Mouse (Mus musculus) gastrocnemius, adult 2 months (tissue): ENCODE results near the gene Krtap17-1. TPM values are rescaled to one million over a fixed set of nuclear protein-coding genes. Genes with fewer than 3 reads are reported as not detected.

Experiments
- DNase-seq: peaks from one replicate; pipeline ENCODE4 v3.0.0; 2022
- H3K27ac ChIP-seq: fragments of 200-600 bp; 2 replicates; pipeline ENCODE4 v1.8.1; 2022; ENCODE audit warnings: mild to moderate bottlenecking
- H3K4me3 ChIP-seq: fragments of 200-600 bp; 2 replicates; pipeline ENCODE4 v1.8.1; 2022; ENCODE audit warnings: mild to moderate bottlenecking, moderate library complexity
- CTCF ChIP-seq: fragments of 200-600 bp; IDR thresholded peaks from 2 replicates; pipeline ENCODE4 v1.8.1; 2022; ENCODE audit warnings: antibody characterized with exemption, mild to moderate bottlenecking, moderate library complexity
- intact Hi-C: fragments of 180-260 bp; cut with DNase I; formaldehyde crosslinking; loops from one replicate; pipeline ENCODE4 v1.15.1; 2025
- long read RNA-seq, 2 experiments: library from polyadenylated mRNA; stranded (forward); transcript quantifications; one replicate each; pipeline ENCODE4 v2.0.0; 2021
- total RNA-seq, 2 experiments: library from RNA; stranded (reverse); gene quantifications; 2 replicates each; pipeline ENCODE4 v1.2.3; 2021

The Krtap17-1 gene
- not detected for total RNA-seq
- long read RNA-seq, experiment 1 = 0 reads
- long read RNA-seq, experiment 2 = 0 reads

DNA sequence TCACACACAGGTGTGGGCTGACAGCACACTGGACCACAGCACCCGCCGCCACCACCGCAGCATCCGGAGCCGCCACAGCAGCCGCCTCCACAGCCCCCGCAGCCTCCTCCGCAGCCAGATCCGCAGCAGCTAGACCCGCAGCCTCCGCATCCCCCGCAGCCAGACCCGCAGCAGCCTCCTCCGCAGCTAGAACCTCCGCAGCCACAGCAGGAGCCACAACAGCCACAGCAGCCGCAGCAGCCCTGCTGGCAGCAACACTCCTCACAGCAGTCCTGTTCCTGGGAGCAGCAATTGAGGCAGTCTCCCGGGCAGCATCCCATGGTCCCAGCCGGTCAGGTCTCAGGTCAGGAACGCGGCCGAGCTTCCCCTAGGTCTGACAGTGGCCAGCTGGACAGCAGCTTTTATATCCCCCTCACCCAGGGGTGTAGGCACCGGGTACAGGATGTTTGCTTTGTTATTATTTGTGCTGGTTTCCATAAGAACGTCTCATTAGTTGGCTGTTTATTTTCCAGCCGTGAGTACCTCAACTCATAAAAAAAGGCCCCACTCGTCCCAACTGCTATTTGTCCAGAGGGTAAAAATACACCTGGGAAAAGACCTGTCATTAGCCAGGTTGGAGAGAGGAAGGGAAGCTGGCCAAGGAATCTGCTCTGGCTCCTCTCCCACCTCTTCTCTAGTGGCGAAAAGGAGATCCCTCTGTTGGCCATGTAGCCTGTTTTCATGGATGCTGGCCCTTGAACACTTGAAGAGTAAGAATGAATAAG lies at the start of gene Krtap17-1:
TSS of gene Krtap17-1 (minus strand) at position 375 of the 764 bp plus-strand sequence.
- no peak within 1 kb of the TSS for H3K4me3 ChIP-seq
- intact Hi-C loops = no loop called here
- no peak within 1 kb of the TSS for H3K27ac ChIP-seq
- no peak for TF ChIP-seq CTCF
- no peak for DNase-seq

DNA sequence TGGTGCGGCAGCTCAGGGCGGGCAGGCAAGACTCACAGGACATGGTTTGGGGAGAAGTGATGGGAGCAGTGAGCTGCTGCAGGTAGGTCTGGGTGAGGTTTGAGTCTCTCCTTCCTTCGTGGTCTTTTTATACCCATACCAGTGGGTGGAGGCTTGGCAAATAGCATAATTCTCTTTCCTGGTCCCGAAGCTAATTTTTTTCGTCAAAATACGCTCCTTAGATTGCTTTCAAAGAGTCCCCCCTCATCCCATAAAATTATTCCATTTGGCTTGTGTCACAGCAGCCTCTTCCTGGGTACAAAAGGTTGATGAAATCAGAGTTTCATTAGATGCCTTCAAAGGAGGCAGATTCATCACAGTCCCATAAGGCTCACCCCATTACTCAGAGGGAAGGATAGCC lies 47.7 kb upstream of the Krtap17-1 start, which contains the start of gene Krt34:
TSS of gene Krt34 (minus strand) at position 101 of the 400 bp plus-strand sequence.
- Histone ChIP-seq H3K4me3 (no peak within 1 kb of the TSS), H3K27ac (no peak within 1 kb of the TSS)
- TF ChIP-seq CTCF = no peak
- intact Hi-C loops = no loop called here
- no peak for DNase-seq

DNA sequence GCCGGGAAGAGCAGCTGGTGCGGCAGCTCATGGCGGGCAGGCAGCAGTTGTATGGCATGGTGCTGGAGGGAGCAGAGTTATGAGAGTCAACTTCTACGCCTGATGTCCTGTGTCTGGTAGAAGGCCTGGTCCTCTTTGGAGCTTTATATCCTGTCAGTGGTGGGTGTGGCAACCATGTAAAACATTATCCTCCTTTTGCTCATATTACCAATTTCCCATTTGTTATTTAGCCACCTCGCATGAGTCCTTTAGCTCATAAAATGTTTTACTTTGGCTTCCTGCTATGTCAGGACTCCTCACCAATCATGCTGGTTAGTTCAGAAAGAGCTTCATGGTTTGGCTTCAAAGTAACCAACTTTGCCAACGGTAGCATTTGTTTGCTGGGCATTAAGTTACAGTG lies 36.0 kb upstream of the Krtap17-1 start, which contains the start of gene Krt33b:
TSS of gene Krt33b (minus strand) at position 101 of the 400 bp plus-strand sequence.
- Histone ChIP-seq H3K4me3 (no peak within 1 kb of the TSS), H3K27ac (no peak within 1 kb of the TSS)
- no peak for TF ChIP-seq CTCF
- DNase-seq = no peak
- intact Hi-C loops = no loop called here

DNA sequence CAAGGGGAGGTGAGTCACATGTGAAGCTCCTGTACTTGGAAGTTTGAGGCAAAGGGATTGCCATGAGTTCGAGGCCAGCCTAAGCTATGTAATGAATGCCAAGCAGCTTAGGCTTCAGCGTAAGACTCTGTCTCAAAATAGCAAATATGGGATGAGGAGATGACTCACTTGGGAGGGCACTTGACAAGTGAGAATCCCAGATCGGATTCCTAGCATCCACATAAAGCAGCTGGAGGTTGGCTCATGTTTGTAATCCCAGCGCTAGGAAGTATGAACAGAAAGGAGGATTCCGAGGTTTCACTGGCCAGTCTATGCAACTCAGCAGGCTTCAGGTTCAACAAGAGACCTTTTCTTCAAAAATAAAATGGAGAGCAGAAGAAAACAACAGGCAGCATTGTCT lies 27.6 kb upstream of the Krtap17-1 start:
- intact Hi-C loops = no loop called here
- TF ChIP-seq CTCF = no peak
- Histone ChIP-seq H3K4me3 (no peak overlapping the region), H3K27ac (no peak overlapping the region)
- no peak for DNase-seq

DNA sequence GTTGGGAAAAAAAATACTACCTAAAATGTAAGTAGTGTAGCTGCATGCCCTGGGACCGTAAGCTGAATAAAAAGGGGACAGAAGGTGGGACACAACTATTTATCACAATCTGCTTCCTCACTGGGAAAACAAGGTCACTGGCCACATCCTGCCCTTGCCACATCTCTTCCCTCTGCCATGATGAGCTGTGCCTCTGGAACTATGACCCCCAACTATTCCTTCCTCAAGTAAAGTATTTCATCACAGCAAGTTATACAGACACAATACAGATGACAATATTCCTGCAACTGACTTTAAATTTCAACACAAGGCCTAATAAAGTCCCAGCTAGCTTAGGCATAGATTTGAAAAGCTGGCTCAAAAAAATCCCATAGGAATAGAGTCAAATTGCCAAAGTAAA lies 25.7 kb upstream of the Krtap17-1 start:
- H3K4me3 ChIP-seq = no peak overlapping the region
- no peak for DNase-seq
- H3K27ac ChIP-seq = no peak overlapping the region
- TF ChIP-seq CTCF = no peak
- intact Hi-C loops = no loop called here

DNA sequence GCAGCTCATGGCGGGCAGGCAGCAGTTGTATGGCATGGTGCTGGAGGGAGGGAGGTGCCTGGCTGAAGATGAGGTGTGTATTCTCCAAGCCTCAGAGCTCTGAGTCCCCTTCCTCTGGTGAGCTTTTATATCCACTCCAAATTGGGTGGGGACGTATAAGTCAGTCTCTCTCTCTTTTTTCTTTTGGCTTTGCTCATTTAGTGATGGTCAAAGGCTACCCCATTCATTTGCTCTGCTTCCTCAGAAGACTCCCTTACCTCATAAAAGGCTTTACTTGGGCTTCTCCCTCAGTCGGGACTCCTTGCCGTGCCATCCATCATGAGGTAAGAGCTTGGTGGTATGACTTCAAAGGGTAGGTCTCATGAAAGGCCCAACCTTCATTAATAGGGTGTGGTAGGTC lies 22.3 kb upstream of the Krtap17-1 start, which contains the start of gene Krt33a:
TSS of gene Krt33a (minus strand) at position 101 of the 400 bp plus-strand sequence.
- intact Hi-C loops = no loop called here
- H3K4me3 ChIP-seq = no peak within 1 kb of the TSS
- no peak for DNase-seq
- TF ChIP-seq CTCF = no peak
- no peak within 1 kb of the TSS for H3K27ac ChIP-seq

DNA sequence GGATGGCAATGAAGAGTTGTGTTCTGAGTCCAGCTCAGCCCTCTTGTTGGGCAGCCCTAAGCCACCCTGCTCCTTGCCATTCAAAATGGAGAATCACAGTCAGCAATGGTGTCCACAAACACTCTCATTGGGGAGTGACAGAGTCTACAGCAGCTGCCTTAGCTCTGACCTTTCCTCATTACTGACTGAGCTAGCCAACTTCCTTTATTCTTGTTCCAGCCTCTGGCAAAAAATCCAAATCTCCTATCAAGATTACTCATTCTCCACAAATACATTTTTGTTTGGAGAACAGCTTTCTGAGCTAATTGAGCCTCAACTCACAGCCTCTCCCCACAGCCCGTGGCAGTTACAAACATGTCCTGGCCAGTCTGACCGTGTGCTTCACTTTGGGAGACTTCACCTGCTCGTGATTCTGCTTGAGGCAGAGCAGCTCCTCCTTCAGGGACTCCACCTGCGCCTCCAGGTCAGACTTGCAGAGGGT lies 19.9 kb upstream of the Krtap17-1 start:
- no peak overlapping the region for H3K4me3 ChIP-seq

DNA sequence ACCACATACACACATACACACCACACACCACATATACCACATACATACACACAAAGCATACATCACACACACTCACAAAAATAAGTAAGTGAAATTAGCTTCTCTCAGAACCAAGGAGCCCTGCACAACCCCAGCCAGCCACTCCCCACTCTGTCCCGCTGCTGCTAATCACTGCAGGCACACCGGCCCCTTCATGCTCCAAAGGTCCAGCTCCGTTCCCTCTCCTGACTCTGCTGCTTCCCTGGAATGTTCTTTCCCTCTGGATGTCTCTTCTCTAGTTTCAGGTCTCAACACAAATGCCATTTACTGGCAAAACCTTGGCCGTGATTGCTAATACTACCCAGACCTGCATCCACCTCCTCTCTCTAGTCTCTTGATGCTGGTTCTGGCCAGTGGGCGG lies 16.9 kb upstream of the Krtap17-1 start:
- no peak overlapping the region for H3K4me3 ChIP-seq
- intact Hi-C loops = no loop called here
- DNase-seq = no peak
- TF ChIP-seq CTCF = no peak
- H3K27ac ChIP-seq = no peak overlapping the region

More for the DNA sequence above, 19.9 kb upstream of the Krtap17-1 start:
- no peak for TF ChIP-seq CTCF
- intact Hi-C loops = no loop called here
- H3K27ac ChIP-seq = no peak overlapping the region
- DNase-seq = no peak

DNA sequence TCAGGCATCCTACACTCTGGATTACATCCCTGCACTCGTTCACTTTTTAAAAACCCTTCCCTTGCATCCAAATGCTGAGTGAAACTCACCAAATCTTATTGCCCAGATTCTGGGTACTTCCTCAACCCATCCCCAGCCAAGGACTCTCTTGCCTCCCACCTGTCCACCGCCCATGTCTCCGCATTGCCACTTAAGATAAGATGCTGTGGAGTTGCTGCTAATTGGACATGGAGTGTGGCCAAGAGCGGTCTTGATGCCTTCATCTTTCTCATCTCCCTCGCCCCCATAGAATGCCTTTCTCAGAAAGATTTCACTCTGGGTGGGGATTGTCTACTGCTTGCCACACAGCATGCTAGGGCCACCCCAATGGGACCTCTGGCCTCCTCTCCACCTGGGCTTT lies 14.5 kb upstream of the Krtap17-1 start:
- intact Hi-C loops = loop anchor here (5.0 kb wide), 1 partner anchor 546 kb away; no protein-coding TSS in a partner anchor
- Histone ChIP-seq H3K4me3 (no peak overlapping the region), H3K27ac (no peak overlapping the region)
- no peak for DNase-seq
- no peak for TF ChIP-seq CTCF

DNA sequence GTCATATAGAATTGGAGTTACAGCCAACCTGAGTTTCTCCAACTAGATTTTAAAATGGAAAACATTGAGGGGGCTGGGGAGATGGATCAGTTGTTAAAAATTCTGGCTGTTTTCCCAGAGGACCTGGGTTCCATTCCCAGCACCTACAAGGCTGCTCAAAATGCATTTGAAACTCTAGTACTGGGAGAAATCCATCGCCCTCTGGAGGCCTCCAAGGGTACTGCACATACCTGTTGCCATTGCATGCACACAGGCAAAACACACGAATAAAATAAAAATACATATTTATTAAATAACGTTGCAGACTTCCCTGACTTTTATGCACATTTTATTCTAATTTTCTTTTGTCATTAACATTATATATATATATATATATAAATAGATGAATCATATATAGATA lies 12.8 kb upstream of the Krtap17-1 start:
- intact Hi-C loops = loop anchor here (5.0 kb wide), 1 partner anchor 544 kb away; no protein-coding TSS in a partner anchor
- no peak overlapping the region for H3K27ac ChIP-seq

DNA sequence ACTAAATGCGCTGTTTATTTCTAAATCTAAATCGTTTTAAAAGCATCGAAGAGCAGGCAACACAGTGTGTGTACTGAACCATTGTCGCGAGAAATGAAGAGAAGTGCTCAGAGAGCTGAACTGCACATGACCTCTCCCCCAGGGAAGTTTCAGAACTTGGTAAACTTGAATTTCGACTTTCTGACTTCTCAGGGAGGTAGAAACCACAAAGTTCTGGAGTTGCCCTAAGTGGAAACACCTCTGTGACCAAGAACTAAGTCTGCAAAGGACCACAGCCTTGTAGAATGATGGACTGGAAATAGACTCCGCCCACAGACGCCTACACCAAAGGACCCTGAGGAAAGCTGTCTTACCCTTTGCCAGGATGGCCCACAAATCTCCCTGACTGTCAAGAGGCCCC lies 12.1 kb upstream of the Krtap17-1 start:
- H3K4me3 ChIP-seq = no peak overlapping the region
- no peak for TF ChIP-seq CTCF
- no peak for DNase-seq
- intact Hi-C loops = loop anchor here (5.0 kb wide), 1 partner anchor 544 kb away; no protein-coding TSS in a partner anchor
- H3K27ac ChIP-seq = no peak overlapping the region

More for the DNA sequence above, 12.8 kb upstream of the Krtap17-1 start:
- H3K4me3 ChIP-seq = no peak overlapping the region
- no peak for DNase-seq
- peak; percentile 47 for TF ChIP-seq CTCF

DNA sequence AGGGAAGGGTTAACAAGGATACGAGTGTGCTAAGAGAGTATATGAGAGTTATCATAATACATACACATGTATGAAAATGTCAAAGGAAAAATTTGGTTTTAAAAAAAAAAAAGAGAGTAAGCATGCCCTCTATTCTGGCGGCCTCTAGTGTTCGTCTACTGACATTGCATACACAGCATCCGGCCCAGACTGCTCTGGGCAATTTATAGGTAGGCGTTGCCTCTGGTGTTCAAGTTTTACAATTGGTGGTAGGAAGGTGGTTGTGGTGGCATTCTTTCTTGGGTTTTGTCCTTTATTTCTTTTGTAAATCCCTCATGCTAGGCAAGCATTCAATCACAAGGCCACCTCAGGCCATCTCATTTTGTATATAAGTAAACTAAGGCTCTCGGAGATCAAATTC lies 11.1 kb upstream of the Krtap17-1 start:
- peak; percentile 40 for DNase-seq
- Histone ChIP-seq H3K27ac (no peak overlapping the region), H3K4me3 (no peak overlapping the region)
- intact Hi-C loops = loop anchor here (5.0 kb wide), 1 partner anchor 543 kb away; no protein-coding TSS in a partner anchor
- peak; percentile 91 for TF ChIP-seq CTCF

DNA sequence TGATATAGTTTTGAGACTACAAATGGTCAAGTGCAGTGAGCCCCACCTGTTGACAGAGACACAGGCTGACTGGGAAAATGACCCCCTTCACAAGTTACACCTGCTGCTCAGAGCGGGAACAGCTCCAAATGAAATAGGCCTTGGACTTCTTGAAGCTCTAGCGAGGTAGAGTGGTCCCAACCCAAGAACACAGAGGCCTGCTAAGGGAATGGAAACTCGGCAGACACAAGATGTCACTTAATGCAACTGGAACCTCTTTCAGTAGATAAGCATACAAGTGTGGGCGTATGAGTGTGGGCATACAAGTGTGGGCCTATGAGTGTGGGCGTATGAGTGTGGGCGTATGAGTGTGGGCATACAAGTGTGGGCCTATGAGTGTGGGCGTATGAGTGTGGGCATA lies 5.3 kb upstream of the Krtap17-1 start:
- TF ChIP-seq CTCF = no peak
- no peak overlapping the region for H3K27ac ChIP-seq
- intact Hi-C loops = no loop called here
- no peak overlapping the region for H3K4me3 ChIP-seq
- DNase-seq = no peak
